Mouse (Mus musculus) small intestine, adult 2 months (tissue): ENCODE results near the gene Alox5.

ENCODE experiments used
- CTCF ChIP-seq: fragments of 200-500 bp; IDR thresholded peaks from 2 replicates; pipeline ENCODE4 v1.5.1; 2012; ENCODE audit warnings: low read depth, mild to moderate bottlenecking, control low read depth, inconsistent platforms, low read length, moderate library complexity, mixed read lengths; ENCODE audit not compliant: insufficient replicate concordance, insufficient read length; ENCODE audit errors: extremely low read depth
- POLR2A ChIP-seq: fragments of 200-500 bp; IDR thresholded peaks from 2 replicates; pipeline ENCODE4 v1.6.1; 2012; ENCODE audit warnings: low read depth, mild to moderate bottlenecking, control low read depth, inconsistent platforms, low read length, moderate library complexity

- no peak for TF ChIP-seq POLR2A
- no peak for TF ChIP-seq CTCF
These were observed 41.3 kb downstream of the Alox5 start for GRCm38 (mm10) chr6:116419699-116420098.
